Mouse (Mus musculus) urinary bladder, postnatal 36 days (tissue): ENCODE results near the gene Pdia5.
A peak's percentile ranks its signal among the peaks of the same experiment; 100 is the strongest.

Experiments
- DNase-seq, 2 experiments: peaks; one replicate each; pipeline ENCODE4 v3.0.0; 2022; ENCODE audit warnings: low spot score in 2 of 2, mixed read lengths in 1 of 2

Pdia5 gene

GRCm38 (mm10) chr16:35490231-35491070 lies at the start of gene Pdia5:
Gene Pdia5 (minus strand): TSS chr16:35490873.
- DNase-seq: peak; percentile 75 to 90

- no peak for DNase-seq
Measured at GRCm38 (mm10) chr16:35539041-35539440, 48.4 kb upstream of the Pdia5 start.

- DNase-seq: no peak
Measured at GRCm38 (mm10) chr16:35537651-35538050, 47.0 kb upstream of the Pdia5 start.

GRCm38 (mm10) chr16:35534630-35535029 lies 44.0 kb upstream of the Pdia5 start:
- DNase-seq: no peak

- no peak for DNase-seq
Measured at GRCm38 (mm10) chr16:35524200-35524599, 33.5 kb upstream of the Pdia5 start.

GRCm38 (mm10) chr16:35519245-35519644 lies 28.6 kb upstream of the Pdia5 start:
- no peak for DNase-seq

- peak in 1 of 2 experiments; percentile 6 for DNase-seq
Measured at GRCm38 (mm10) chr16:35517976-35518951, 27.6 kb upstream of the Pdia5 start.

- DNase-seq: no peak
Measured at GRCm38 (mm10) chr16:35515977-35516612, 25.4 kb upstream of the Pdia5 start.

- DNase-seq: no peak
Measured at GRCm38 (mm10) chr16:35509331-35510070, 18.8 kb upstream of the Pdia5 start.

- no peak for DNase-seq
Measured at GRCm38 (mm10) chr16:35508581-35508980, 17.9 kb upstream of the Pdia5 start.

- DNase-seq: no peak
Measured at GRCm38 (mm10) chr16:35505786-35506185, 15.1 kb upstream of the Pdia5 start.

- no peak for DNase-seq
Measured at GRCm38 (mm10) chr16:35504266-35504665, 13.6 kb upstream of the Pdia5 start.

GRCm38 (mm10) chr16:35502456-35502855 lies 11.8 kb upstream of the Pdia5 start:
- no peak for DNase-seq

- no peak for DNase-seq
Measured at GRCm38 (mm10) chr16:35501106-35501760, 10.6 kb upstream of the Pdia5 start.

GRCm38 (mm10) chr16:35500342-35500741 lies 9.7 kb upstream of the Pdia5 start:
- DNase-seq: no peak

GRCm38 (mm10) chr16:35489793-35490192 lies 880 bp downstream of the Pdia5 start:
- DNase-seq: no peak

GRCm38 (mm10) chr16:35489066-35489718 lies 1.5 kb downstream of the Pdia5 start:
- DNase-seq: no peak

- no peak for DNase-seq
Measured at GRCm38 (mm10) chr16:35487776-35488175, 2.9 kb downstream of the Pdia5 start.

GRCm38 (mm10) chr16:35487056-35487455 lies 3.6 kb downstream of the Pdia5 start:
- no peak for DNase-seq

GRCm38 (mm10) chr16:35485711-35486110 lies 5.0 kb downstream of the Pdia5 start:
- DNase-seq: no peak
